Mouse (Mus musculus): ENCODE measurements at regions not wholly inside any gene's neighbourhood (a gene's known extent, or its start where the extent isn't known, plus 50 kb on each side); places are given as distances from the start of the nearest gene placed in this dataset.

DNA sequence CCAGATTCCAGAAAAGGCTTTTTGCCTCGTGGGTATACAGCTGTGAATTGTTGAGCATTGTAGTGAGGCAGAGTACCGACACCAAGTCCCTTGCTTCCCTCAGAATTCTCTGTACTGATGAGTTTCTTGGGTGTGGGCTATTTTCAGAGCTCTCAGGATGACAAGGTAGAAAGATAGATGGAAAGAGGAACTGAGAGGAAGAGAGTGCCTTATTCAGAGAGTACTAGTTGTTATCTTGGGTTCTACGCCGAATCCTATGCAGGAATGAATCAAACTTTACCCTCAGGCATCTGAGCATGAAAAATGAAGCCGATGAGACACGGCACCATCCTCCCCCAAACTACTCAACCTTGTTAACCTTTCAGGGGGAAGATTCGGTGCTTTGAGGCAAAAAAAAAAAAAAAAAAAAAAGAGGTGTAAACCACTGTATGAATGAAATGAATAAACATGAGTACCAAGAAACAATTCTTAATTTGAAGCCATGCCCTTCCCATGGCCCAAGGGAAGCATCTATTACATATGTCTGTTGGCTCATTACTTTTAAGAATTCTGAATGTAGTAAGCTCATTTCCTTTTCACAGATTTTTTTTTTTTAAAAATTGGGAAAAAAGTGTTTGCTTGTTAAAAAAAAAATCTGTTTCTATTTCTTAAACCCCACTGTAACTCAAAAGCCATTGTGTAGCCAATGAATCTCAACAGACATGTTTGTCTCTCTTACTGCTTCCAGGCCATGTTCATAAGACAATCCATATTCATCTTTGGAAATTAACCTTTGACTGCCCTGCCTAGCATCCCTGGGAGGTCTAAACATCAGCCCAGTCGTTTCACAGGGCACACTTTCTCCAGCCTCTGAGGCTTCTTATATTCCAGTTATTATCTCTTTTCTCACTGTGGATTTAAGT, 1435.8 kb upstream of the A1bg start:
- ChIA-PET CTCF (interaction anchor here (1.0 to 1.1 kb wide), 3 partner anchors 8 to 20 kb away, joined by 3 to 4 read pairs (median 3); no protein-coding TSS in a partner anchor), POLR2A (no interaction called here)
- TF ChIP-seq CTCF (IDR thresholded peaks at IDR 0.05): no peak
- no peak for ATAC-seq
- no peaks in the 10 kb centered on the region for H3K27me3 ChIP-seq
- no peak for DNase-seq (ENCODE audit: low read depth, low spot score)
- in situ Hi-C loops (cut with MboI; ENCODE audit: low pct_unique_long_range_greater_than_20kb): no loop called here

DNA sequence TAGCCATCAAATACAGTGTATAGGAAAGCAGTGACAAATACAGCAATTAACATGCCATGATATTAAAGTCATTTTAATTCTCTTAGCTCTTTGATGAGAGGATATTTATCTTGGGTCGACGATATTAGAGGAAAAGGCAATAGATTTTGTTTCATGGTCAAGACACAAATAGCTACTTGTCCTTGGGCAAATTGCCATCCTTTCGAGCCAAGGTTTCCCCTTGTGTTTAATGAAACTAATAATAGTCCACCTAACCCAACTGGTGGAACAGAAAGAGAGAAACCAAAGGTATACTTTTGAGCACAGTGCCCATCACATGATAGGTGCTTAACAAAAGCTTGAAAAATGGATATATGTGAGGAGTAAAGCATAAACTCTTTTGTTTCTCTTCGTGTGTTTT, 1431.0 kb upstream of the A1bg start:
- ChIA-PET POLR2A (interaction anchor here (0.6 kb wide), 1 partner anchor 621 kb away, joined by 4 read pairs; no protein-coding TSS in a partner anchor), CTCF (interaction anchor here (0.6 to 1.9 kb wide), 4 partner anchors 15 to 1196 kb away, joined by 3 to 5 read pairs (median 3); no protein-coding TSS in a partner anchor)
- no peak for DNase-seq (ENCODE audit: low read depth, low spot score)
- no peaks in the 10 kb centered on the region for H3K27me3 ChIP-seq
- TF ChIP-seq CTCF (IDR thresholded peaks at IDR 0.05): no peak
- in situ Hi-C loops (cut with MboI; ENCODE audit: low pct_unique_long_range_greater_than_20kb): no loop called here
- ATAC-seq: no peak

DNA sequence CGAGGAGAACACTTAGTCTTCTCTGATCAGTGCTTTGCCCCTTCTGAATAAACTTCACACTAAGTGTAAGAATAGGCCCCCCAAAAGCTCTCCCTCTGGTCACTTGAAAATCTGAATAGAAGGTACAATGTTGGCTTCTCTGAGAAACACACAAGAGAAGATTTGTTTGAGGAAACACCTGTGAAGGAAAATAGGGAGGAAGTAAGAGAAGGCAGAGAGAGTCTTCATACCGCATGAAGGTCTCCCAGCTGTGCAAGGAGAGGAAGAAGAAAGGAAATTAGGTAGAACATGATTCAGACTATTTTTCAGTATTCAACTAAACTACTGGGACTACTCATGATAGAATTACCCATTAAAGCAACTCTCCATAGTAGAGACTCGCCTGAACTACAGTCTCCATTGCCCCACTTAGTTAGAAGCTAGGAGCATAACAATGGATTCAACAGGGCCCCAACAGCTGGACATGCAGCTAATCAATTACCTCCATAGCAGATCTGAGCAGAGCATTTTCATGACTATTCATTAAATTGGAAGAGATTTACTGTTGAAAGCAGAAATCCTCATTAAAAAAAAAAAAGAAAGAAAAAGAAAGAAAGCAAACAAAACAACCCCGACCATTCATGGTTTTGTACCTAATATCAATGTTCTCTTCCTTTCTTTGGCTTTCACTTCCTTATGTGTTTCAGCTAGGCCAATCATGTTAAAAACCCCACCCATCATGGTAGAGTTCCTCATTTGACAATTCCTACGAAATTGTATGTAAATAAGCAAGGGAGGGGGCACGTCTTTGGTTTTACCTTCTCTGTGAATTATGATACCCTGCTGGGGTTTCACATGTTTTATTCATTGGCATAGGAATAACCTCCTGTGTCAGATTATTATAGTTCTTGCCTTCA, 1428.3 kb upstream of the A1bg start:
- ChIA-PET CTCF (interaction anchor here (0.9 to 1.1 kb wide), 2 partner anchors 8 to 119 kb away, joined by 3 read pairs; no protein-coding TSS in a partner anchor), POLR2A (interaction anchor here (0.6 kb wide), 1 partner anchor 9 kb away, joined by 4 read pairs; no protein-coding TSS in a partner anchor)
- no peak for TF ChIP-seq CTCF (IDR thresholded peaks at IDR 0.05)
- no peaks in the 10 kb centered on the region for H3K27me3 ChIP-seq
- ATAC-seq (no peak), DNase-seq (ENCODE audit: low read depth, low spot score) (no peak)
- in situ Hi-C loops (cut with MboI; ENCODE audit: low pct_unique_long_range_greater_than_20kb): no loop called here

DNA sequence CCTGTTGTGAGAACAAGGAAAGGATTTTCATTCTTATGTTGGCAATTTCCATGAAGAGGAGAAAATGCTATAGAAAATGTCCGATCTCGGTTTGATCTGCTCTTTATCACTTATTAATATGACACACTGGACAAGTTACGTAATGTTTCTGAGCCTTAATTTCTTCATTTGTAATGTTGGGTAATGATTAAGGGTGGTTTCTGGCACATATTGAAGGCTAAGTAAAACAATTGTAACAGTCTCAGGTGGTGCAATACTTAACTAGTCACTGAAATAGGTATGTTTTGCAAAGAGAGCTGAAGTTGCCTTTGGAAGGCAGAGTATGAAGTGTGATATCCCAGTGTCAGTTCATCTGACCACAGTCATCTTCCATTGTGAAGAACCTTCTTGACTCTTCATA, 1427.2 kb upstream of the A1bg start:
- H3K27me3 ChIP-seq: no peaks in the 10 kb centered on the region
- ChIA-PET POLR2A (no interaction called here), CTCF (interaction anchor here (0.9 kb wide), 1 partner anchor 9 kb away, joined by 3 read pairs; no protein-coding TSS in a partner anchor)
- DNase-seq (ENCODE audit: low read depth, low spot score) (no peak), ATAC-seq (no peak)
- TF ChIP-seq CTCF (IDR thresholded peaks at IDR 0.05): no peak
- in situ Hi-C loops (cut with MboI; ENCODE audit: low pct_unique_long_range_greater_than_20kb): no loop called here

DNA sequence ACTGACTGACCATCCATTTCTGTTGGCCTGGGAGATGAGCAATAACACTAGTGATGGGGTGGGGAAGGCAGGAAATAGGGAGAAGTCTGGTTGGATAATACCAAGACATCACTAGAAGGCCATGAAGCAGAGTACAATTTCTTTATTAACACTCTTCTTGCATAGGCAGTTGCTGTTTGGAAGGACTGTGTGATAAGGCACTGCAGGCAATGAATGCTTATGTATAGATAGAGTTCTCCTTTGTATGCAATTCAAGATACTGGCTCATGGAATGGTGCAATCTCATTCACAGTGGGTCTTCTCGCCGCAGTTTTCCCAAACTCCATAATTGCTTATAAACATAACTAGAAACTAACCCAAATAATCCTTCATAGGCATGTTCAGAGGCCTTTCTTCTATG, 1426.1 kb upstream of the A1bg start:
- CTCF ChIA-PET: no interaction called here
- ATAC-seq (no peak), DNase-seq (ENCODE audit: low read depth, low spot score) (no peak)
- no peaks in the 10 kb centered on the region for H3K27me3 ChIP-seq
- POLR2A ChIA-PET: no interaction called here
- no peak for TF ChIP-seq CTCF (IDR thresholded peaks at IDR 0.05)
- in situ Hi-C loops (cut with MboI; ENCODE audit: low pct_unique_long_range_greater_than_20kb): no loop called here

DNA sequence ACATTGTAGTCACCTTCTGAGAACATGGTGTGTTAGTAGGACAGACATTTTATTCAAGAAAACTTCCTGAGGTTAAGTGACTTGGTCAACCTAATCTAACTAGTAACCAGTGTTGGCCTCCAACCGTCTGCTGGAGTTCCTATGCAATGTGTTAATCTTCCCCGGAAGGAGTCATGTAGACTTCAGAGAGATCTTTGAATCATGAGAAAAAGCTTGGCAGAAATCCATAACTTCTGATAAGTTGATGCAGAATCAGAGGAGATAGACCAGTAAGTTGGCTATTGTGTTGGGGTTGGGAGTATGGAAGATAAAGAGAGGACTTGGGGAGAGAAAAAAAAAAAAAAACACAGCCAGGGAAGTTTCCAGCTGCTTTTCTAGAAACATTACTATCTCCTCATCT, 1424.9 kb upstream of the A1bg start:
- no peaks in the 10 kb centered on the region for H3K27me3 ChIP-seq
- no peak for TF ChIP-seq CTCF (IDR thresholded peaks at IDR 0.05)
- no peak for DNase-seq (ENCODE audit: low read depth, low spot score)
- in situ Hi-C loops (cut with MboI; ENCODE audit: low pct_unique_long_range_greater_than_20kb): no loop called here
- POLR2A ChIA-PET: no interaction called here
- CTCF ChIA-PET: interaction anchor here (1.0 kb wide), 1 partner anchor 11 kb away, joined by 3 read pairs; no protein-coding TSS in a partner anchor
- ATAC-seq: no peak

DNA sequence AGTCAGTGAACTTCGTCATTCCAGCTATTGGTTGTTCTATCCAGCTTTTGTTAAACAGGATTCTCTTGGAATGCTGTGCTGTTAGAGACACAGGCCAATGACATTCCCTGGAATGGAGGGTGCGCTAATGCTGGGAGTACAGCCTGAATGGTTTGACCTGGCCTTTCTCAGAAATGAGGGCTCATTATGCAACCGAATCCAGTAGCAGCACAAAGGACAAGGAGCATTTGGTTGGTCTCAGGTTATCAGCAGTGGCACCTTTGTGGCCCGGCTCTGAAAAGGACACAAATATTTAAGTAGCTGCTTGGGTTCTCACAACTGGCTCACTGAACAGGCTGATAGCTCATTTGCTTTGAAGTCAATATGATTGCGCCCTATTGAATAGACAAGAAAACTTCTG, 1423.1 kb upstream of the A1bg start:
- CTCF ChIA-PET: no interaction called here
- no peaks in the 10 kb centered on the region for H3K27me3 ChIP-seq
- POLR2A ChIA-PET: no interaction called here
- no peak for ATAC-seq
- in situ Hi-C loops (cut with MboI; ENCODE audit: low pct_unique_long_range_greater_than_20kb): no loop called here
- DNase-seq (ENCODE audit: low read depth, low spot score): no peak
- no peak for TF ChIP-seq CTCF (IDR thresholded peaks at IDR 0.05)

DNA sequence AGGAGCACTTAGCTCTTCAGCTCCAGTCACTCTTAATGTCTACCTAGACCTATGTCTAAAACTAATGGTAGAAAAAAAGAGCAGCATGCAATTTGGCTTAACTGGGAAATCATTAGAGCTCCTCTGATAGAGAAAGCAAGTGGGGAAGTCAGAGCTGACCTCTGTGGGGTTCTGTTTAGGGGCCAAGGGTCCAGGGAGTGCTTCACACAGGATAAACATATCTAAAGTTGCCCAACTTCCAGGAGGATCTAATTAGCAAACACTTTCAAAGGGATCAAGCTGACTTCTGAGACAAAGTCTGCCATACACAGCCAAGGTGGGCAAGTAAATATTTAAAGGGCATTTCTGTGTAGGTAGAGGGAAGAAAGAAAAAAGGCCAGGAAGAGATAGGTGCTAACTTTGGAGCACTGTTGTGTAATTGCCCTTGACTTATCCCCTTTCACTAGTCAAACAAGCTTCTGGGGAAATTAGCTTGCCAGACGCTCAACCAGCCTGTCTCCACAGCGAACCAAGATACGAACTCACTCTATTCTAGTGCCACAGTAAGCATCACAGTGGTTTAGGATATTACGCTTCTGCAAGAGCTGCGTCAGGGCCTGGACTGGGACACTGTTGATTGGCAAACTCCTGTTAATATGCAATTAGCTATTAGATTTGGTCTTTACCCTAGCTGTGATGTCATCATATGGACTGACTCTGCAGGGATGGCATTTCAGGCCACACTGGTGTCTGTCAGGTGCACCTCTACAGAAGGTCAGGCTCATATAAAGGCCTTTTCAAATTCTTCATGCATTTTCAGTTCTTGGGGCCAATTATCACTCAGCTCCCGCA, 1413.9 kb upstream of the A1bg start:
- POLR2A ChIA-PET: interaction anchor here (1.7 kb wide), 1 partner anchor 8 kb away, joined by 4 read pairs; no protein-coding TSS in a partner anchor
- no peak for TF ChIP-seq CTCF (IDR thresholded peaks at IDR 0.05)
- in situ Hi-C loops (cut with MboI; ENCODE audit: low pct_unique_long_range_greater_than_20kb): no loop called here
- ATAC-seq: no peak
- DNase-seq (ENCODE audit: low read depth, low spot score): no peak
- CTCF ChIA-PET: interaction anchor here (1.2 to 1.8 kb wide), 2 partner anchors 30 to 46 kb away, joined by 4 to 5 read pairs; no protein-coding TSS in a partner anchor
- no peaks in the 10 kb centered on the region for H3K27me3 ChIP-seq

DNA sequence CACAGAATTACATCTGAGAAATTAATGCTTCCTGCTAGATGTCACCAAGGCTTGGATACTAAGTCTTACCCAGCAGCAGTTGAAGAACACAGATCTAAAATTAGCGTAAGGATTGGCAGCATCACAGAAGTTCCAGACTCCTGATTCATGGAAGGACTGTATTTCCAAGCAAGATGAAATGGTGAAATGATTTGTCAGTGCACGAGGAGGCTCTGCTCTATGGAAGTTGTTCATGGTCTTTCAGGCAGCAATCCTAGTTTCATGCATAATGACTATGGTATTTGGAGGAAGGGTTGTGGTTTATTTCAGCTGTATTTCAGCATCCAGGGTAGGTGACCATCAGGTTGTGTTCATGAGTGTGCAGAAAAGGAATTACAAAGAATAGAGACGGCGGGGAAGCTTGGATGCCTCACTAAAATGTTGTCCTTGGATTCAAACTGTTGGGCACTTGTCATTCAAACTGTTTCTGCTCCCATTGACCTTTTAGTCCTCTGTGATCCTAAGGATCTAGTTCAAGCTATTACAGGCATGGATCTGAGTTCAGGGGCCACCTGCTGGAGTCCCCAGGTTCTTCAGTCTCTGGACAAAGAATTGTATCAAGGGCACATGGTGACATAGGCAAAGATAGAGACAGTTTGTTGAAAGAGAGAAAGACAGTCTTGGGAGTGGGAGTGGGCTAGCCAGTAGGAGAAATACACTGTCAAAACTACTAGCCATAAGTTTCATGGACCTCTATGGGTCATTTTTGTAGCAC, 1411.6 kb upstream of the A1bg start:
- TF ChIP-seq CTCF (IDR thresholded peaks at IDR 0.05): peak; percentile 40
- in situ Hi-C loops (cut with MboI; ENCODE audit: low pct_unique_long_range_greater_than_20kb): no loop called here
- POLR2A ChIA-PET: interaction anchor here (0.5 to 0.6 kb wide), 2 partner anchors 90 to 348 kb away, joined by 3 to 8 read pairs; no protein-coding TSS in a partner anchor
- peak; percentile 73 for DNase-seq (ENCODE audit: low read depth, low spot score)
- peak; percentile 92 for ATAC-seq
- CTCF ChIA-PET: interaction anchor here (1.2 kb wide), 1 partner anchor 9 kb away, joined by 3 read pairs; no protein-coding TSS in a partner anchor
- H3K27me3 ChIP-seq: no peaks in the 10 kb centered on the region

Measured in Patski (cell line).